Mouse (Mus musculus): ENCODE data around the gene Slc25a28. TPM values are rescaled to one million over a fixed set of nuclear protein-coding genes. Genes with fewer than 3 reads are reported as not detected.
A peak's percentile ranks its signal among the peaks of the same experiment; 100 is the strongest.

The Slc25a28 gene
- 19.5 and 20.0 TPM in 2 replicates for polyA plus RNA-seq (2015; fragmentation: Nextera tagmentation; extraction: Ambion mirVana)

DNA sequence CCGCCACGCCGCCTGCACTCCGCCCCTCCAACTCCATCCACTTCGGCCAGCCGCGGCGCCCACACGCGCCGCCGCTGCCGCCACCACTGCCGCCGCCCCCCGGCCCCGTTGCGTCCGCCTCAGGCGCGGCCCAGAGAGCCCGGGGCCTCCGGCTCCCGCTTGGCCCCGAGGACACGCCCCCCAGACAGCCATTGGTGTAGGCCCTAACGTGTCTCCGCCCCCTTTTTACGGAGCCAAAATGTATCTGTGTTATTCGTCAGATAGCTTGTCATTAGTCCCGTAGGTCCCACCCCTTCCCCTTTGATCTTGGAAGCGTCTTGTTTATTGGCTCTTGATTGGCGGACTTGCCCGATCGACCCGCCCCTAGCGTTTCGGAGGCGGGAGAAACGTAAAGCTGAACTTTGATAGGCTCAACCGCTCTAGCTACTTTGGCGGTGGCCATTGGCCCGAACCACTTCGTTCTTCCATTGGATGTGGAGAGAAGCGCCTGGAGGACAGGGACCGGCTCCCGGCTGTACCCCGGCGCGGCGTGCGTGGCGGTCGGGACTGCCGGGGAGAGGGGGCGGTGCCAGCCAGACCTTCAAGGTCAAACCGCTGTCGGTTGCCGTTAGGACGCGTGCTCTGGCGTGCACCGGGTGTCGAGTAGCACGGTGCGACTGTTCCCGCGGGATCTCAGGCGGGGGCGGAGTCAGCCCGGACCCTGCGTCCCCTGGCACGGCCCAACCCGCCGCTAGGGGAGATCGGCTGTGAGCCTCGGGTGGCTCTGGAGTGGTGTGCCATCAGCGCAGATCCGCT is at the start of gene Slc25a28:
Gene Slc25a28 (minus strand): TSS at position 152 of the 795 bp plus-strand sequence.
- no peaks in the 10 kb centered on the region for H3K9me3 ChIP-seq (ENCODE audit: control insufficient read depth, low read length)
- H3K27ac ChIP-seq (ENCODE audit: low read length), result peak within 1 kb of the TSS; percentile 99
- no peaks in the 10 kb centered on the region for H3K27me3 ChIP-seq (replicated peaks; ENCODE audit: control insufficient read depth, insufficient read depth, low read length)
- peak within 1 kb of the TSS; percentile 92 for H3K9ac ChIP-seq (ENCODE audit: low read depth, low read length)
- peak within 1 kb of the TSS; percentile 77 for H3K4me2 ChIP-seq (ENCODE audit: low read depth, low read length)
- H3K36me3 ChIP-seq (ENCODE audit: control insufficient read depth, insufficient read depth, low read length), result no peaks in the 10 kb centered on the region
- H3K4me1 ChIP-seq (ENCODE audit: control insufficient read depth, insufficient read depth, low read length), result peaks cover 32% of the 10 kb centered on the region
- WGBS, result under 1% methylated on average over 76 of the region's 79 CpGs
- peak; percentile 96 for ATAC-seq
- peak within 1 kb of the TSS; percentile 96 for H3K4me3 ChIP-seq (ENCODE audit: low read length)

DNA sequence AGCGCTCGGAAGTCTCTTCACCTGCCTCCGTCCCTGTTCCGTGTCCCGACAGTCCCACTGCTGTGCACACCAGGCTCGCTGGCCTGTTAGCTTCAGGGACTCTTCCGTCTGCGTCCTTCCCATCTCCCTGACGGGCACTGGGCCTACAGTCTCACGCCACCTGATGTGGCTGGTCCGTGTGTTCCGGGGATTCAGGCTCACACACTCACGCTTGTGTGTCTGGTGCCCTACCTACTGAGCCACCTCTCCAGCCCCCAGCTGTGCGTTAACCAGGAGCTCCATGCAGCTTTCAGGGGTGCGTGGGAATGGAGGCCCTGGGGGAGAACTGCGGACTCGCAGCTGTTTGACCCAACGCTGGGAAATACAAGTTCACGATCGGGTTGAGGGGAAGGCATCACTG is 49.5 kb upstream of the Slc25a28 start:
- Histone ChIP-seq H3K27ac (ENCODE audit: low read length) (no peak overlapping the region), H3K4me1 (ENCODE audit: control insufficient read depth, insufficient read depth, low read length) (no peaks in the 10 kb centered on the region), H3K4me2 (ENCODE audit: low read depth, low read length) (no peak overlapping the region), H3K9me3 (ENCODE audit: control insufficient read depth, low read length) (no peaks in the 10 kb centered on the region), H3K36me3 (ENCODE audit: control insufficient read depth, insufficient read depth, low read length) (peaks cover 32% of the 10 kb centered on the region), H3K4me3 (ENCODE audit: low read length) (no peak overlapping the region), H3K9ac (ENCODE audit: low read depth, low read length) (no peak overlapping the region), H3K27me3 (replicated peaks; ENCODE audit: control insufficient read depth, insufficient read depth, low read length) (no peaks in the 10 kb centered on the region)
- ATAC-seq, result no peak
- WGBS, result 95% methylated on average over 20 of the region's 20 CpGs

DNA sequence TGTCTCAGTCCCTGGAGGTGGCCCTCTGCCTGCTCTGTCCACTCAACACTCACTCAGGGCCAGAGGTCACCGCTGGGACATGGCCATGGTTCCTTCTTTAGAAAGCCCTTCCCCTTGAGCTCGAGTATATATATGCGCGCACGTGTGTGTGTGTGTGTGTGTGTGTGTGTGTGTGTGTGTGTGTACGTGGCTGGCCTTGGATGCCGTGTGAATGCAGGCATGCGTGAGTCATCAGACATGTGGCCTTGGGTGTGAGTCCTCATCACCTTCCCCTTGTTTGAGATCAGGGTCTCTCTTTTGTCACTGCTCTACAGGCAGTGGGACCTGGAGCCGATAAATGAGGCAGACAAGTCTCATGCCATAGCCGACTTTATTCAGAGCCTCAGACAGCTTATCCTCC is 48.8 kb upstream of the Slc25a28 start:
- no peaks in the 10 kb centered on the region for H3K27me3 ChIP-seq (replicated peaks; ENCODE audit: control insufficient read depth, insufficient read depth, low read length)
- H3K9ac ChIP-seq (ENCODE audit: low read depth, low read length), result no peak overlapping the region
- no peak overlapping the region for H3K4me3 ChIP-seq (ENCODE audit: low read length)
- no peak overlapping the region for H3K4me2 ChIP-seq (ENCODE audit: low read depth, low read length)
- 82% methylated on average over 10 of the region's 10 CpGs for WGBS
- H3K4me1 ChIP-seq (ENCODE audit: control insufficient read depth, insufficient read depth, low read length), result no peaks in the 10 kb centered on the region
- no peaks in the 10 kb centered on the region for H3K9me3 ChIP-seq (ENCODE audit: control insufficient read depth, low read length)
- H3K36me3 ChIP-seq (ENCODE audit: control insufficient read depth, insufficient read depth, low read length), result peaks cover 32% of the 10 kb centered on the region
- no peak for ATAC-seq
- H3K27ac ChIP-seq (ENCODE audit: low read length), result no peak overlapping the region

DNA sequence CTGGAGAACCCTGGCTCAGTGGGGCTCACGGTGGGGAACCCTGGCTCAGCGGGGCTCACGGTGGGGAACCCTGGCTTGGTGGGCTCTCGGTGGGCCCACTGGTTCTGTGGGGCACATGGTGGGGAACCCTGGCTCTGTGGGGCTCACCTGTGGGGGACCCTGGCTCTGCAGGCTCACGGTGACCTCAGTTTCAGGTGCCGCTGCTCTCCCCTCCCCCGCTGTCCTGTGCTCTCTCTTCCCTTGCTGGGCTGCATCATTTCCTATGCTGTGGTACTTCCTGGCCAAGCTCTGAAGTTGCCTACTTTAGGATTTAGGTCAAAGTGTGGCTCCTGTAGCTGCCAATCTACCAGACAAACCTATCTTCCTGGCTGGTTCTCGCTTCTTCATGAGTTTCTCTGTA is 48.2 kb upstream of the Slc25a28 start:
- 85% methylated on average over 8 of the region's 8 CpGs for WGBS
- no peak for ATAC-seq

DNA sequence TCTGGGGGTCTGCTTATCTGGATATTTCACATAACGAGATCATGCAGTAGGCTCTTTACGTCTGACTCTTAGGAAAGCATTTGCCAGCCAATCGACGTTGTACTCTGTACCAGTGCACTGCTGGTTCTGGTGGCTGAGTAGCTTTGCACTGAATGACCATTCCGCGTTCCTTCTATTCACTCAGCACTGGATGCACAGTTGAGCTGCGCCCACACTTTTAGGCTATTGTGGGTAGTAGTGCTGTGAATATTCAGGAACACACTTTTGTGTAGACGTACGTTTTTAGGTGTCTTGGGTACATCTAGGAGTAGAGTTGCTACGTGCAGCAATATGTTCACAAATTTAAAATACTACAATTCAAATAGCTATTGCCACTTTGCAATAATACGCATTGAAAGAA is 45.4 kb upstream of the Slc25a28 start:
- H3K4me2 ChIP-seq (ENCODE audit: low read depth, low read length), result no peak overlapping the region
- no peak overlapping the region for H3K27ac ChIP-seq (ENCODE audit: low read length)
- H3K4me3 ChIP-seq (ENCODE audit: low read length), result no peak overlapping the region
- no peaks in the 10 kb centered on the region for H3K4me1 ChIP-seq (ENCODE audit: control insufficient read depth, insufficient read depth, low read length)
- no peak overlapping the region for H3K9ac ChIP-seq (ENCODE audit: low read depth, low read length)
- no peaks in the 10 kb centered on the region for H3K9me3 ChIP-seq (ENCODE audit: control insufficient read depth, low read length)
- ATAC-seq, result no peak
- peaks cover 27% of the 10 kb centered on the region; the same call in 1 of the 2 replicates for H3K36me3 ChIP-seq (ENCODE audit: control insufficient read depth, insufficient read depth, low read length)
- H3K27me3 ChIP-seq (replicated peaks; ENCODE audit: control insufficient read depth, insufficient read depth, low read length), result no peaks in the 10 kb centered on the region
- WGBS, result 96% methylated on average over 11 of the region's 11 CpGs

More for the DNA sequence above, 48.2 kb upstream of the Slc25a28 start:
- no peak overlapping the region for H3K4me2 ChIP-seq (ENCODE audit: low read depth, low read length)
- H3K9me3 ChIP-seq (ENCODE audit: control insufficient read depth, low read length), result no peaks in the 10 kb centered on the region
- no peak overlapping the region for H3K27ac ChIP-seq (ENCODE audit: low read length)
- no peak overlapping the region for H3K9ac ChIP-seq (ENCODE audit: low read depth, low read length)
- no peaks in the 10 kb centered on the region for H3K27me3 ChIP-seq (replicated peaks; ENCODE audit: control insufficient read depth, insufficient read depth, low read length)
- no peak overlapping the region for H3K4me3 ChIP-seq (ENCODE audit: low read length)
- H3K36me3 ChIP-seq (ENCODE audit: control insufficient read depth, insufficient read depth, low read length), result peaks cover 33% of the 10 kb centered on the region
- no peaks in the 10 kb centered on the region for H3K4me1 ChIP-seq (ENCODE audit: control insufficient read depth, insufficient read depth, low read length)

DNA sequence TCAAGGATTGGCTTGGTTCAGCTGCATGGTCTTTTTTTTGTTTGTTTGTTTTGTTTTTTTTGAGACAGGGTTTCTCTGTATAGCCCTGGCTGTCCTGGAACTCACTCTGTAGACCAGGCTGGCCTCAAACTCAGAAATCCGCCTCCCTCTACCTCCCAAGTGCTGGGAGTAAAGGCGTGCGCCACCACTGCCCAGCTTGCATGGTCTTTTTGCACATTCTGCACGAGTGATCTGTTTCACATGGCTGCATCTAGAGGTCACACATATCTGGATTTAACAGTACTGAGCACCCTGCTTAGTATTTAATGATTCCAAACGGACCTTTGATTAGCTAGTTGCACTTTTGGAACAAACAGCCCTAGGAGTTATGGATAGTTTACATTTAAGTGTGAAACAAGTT is 37.3 kb upstream of the Slc25a28 start:
- Histone ChIP-seq H3K4me2 (ENCODE audit: low read depth, low read length) (no peak overlapping the region), H3K9me3 (ENCODE audit: control insufficient read depth, low read length) (no peaks in the 10 kb centered on the region), H3K4me3 (ENCODE audit: low read length) (no peak overlapping the region), H3K4me1 (ENCODE audit: control insufficient read depth, insufficient read depth, low read length) (peaks cover 11% of the 10 kb centered on the region), H3K36me3 (ENCODE audit: control insufficient read depth, insufficient read depth, low read length) (peaks cover 16% of the 10 kb centered on the region), H3K27me3 (replicated peaks; ENCODE audit: control insufficient read depth, insufficient read depth, low read length) (no peaks in the 10 kb centered on the region), H3K27ac (ENCODE audit: low read length) (peak overlapping the region; percentile 55), H3K9ac (ENCODE audit: low read depth, low read length) (no peak overlapping the region)
- 82% methylated on average over 5 of the region's 5 CpGs for WGBS
- peak; percentile 5; the same call in 1 of the 2 replicates for ATAC-seq

DNA sequence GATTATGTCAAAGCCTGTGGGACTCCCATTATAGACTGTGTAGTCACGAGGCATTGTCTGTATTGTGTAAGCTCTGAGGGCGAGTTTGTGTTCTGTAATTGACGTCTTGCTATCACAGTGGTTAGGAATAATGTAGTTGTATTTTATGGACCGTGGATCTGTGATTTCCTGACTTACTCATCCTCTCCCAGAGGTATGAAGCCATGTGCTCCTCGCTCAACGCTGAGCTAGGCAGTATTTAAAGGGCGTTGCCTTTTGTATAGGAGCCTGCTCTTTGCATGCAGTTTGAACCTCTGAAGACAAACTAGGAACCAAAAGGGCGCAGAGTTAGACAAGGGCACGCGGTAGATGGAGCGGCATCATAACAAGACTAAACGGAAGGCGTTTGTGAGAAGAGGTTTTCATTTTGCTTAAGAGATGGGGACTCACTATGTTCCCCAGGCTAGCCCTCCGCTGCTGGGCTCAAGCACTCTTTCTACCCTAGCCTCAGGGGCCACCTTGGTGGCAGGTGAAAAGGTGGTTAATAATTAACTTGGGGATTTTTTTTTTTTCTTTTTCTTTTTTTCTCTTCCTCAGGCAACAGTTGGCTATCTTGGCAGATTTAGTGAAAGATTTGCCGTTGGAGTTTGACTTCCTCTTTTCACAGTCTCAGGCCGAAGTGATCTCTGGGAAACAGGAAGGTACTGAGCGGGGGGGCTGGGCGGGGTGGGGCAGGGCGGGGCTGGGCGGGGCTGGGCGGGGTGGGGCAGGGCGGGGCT is 36.7 kb upstream of the Slc25a28 start:
- H3K4me1 ChIP-seq (ENCODE audit: control insufficient read depth, insufficient read depth, low read length), result peaks cover 11% of the 10 kb centered on the region
- no peak overlapping the region for H3K9ac ChIP-seq (ENCODE audit: low read depth, low read length)
- ATAC-seq, result peak; percentile 94
- peak overlapping the region; percentile 26; the same call in 1 of the 2 replicates for H3K4me2 ChIP-seq (ENCODE audit: low read depth, low read length)
- H3K9me3 ChIP-seq (ENCODE audit: control insufficient read depth, low read length), result no peaks in the 10 kb centered on the region
- H3K4me3 ChIP-seq (ENCODE audit: low read length), result no peak overlapping the region
- H3K27me3 ChIP-seq (replicated peaks; ENCODE audit: control insufficient read depth, insufficient read depth, low read length), result no peaks in the 10 kb centered on the region
- H3K36me3 ChIP-seq (ENCODE audit: control insufficient read depth, insufficient read depth, low read length), result peaks cover 17% of the 10 kb centered on the region
- H3K27ac ChIP-seq (ENCODE audit: low read length), result peak overlapping the region; percentile 89
- WGBS, result 46% methylated on average over 22 of the region's 22 CpGs

DNA sequence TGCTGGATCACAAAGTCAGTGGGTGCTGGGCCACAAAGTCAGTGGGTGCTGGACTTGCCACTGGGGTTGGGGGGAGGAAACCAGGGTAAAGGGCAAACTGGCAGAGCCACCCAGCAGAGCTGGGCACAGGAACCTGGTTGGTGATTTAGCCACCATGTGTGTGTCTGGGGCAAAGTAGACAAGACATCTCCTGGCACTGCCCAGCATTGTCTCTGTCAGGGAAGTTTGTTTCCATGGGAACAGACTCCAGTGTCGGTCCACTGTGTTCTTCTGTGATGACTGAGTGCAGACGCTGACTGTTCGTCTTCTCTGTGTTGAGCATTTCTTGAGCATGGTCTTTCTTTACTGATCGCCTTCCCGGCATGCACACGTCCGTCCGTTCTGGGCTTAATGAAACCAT is 34.6 kb upstream of the Slc25a28 start:
- peaks cover 18% of the 10 kb centered on the region for H3K4me1 ChIP-seq (ENCODE audit: control insufficient read depth, insufficient read depth, low read length)
- H3K36me3 ChIP-seq (ENCODE audit: control insufficient read depth, insufficient read depth, low read length), result peaks cover 14% of the 10 kb centered on the region
- H3K27me3 ChIP-seq (replicated peaks; ENCODE audit: control insufficient read depth, insufficient read depth, low read length), result no peaks in the 10 kb centered on the region
- no peak overlapping the region for H3K4me3 ChIP-seq (ENCODE audit: low read length)
- H3K4me2 ChIP-seq (ENCODE audit: low read depth, low read length), result no peak overlapping the region
- 78% methylated on average over 8 of the region's 8 CpGs for WGBS
- no peak overlapping the region for H3K27ac ChIP-seq (ENCODE audit: low read length)
- no peaks in the 10 kb centered on the region for H3K9me3 ChIP-seq (ENCODE audit: control insufficient read depth, low read length)
- no peak overlapping the region for H3K9ac ChIP-seq (ENCODE audit: low read depth, low read length)
- no peak for ATAC-seq

DNA sequence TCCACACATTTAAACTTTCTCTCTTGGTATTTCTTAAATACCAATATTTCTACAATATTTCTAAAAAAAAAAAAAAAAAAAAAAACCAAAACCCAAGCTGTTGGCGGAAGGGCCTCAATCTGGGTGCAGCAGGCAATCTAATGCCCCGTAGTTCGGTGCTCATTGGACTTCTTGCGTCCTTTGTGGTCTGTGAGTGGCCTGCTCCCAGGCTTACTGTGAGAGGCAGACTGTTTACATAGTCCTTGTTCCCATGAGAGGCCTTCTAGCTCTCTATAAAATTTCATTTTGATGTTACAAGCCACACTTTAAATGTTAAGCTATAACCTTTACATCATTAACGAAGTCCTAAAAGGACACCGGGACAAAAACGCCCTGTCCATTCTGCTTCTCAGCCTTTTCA is 33.5 kb upstream of the Slc25a28 start:
- ATAC-seq, result no peak
- Histone ChIP-seq H3K36me3 (ENCODE audit: control insufficient read depth, insufficient read depth, low read length) (peaks cover 11% of the 10 kb centered on the region), H3K27me3 (replicated peaks; ENCODE audit: control insufficient read depth, insufficient read depth, low read length) (no peaks in the 10 kb centered on the region), H3K9me3 (ENCODE audit: control insufficient read depth, low read length) (no peaks in the 10 kb centered on the region), H3K27ac (ENCODE audit: low read length) (no peak overlapping the region), H3K4me3 (ENCODE audit: low read length) (no peak overlapping the region), H3K4me1 (ENCODE audit: control insufficient read depth, insufficient read depth, low read length) (peaks cover 18% of the 10 kb centered on the region), H3K4me2 (ENCODE audit: low read depth, low read length) (no peak overlapping the region), H3K9ac (ENCODE audit: low read depth, low read length) (no peak overlapping the region)
- WGBS, result 80% methylated on average over 7 of the region's 7 CpGs

Data from intestine, embryonic 16.5 days (tissue).